Mouse (Mus musculus) forebrain, embryonic 13.5 days (tissue): ENCODE measurements around the gene Phf19. TPM values are rescaled to one million over a fixed set of nuclear protein-coding genes. Genes with fewer than 3 reads are reported as not detected.

Experiments used
- ATAC-seq: fragments of 200-750 bp; cut with Nextera tagmentation; 2 replicates; pipeline ENCODE4 v1.8.0; 2017
- H3K27ac ChIP-seq: fragments of 300-500 bp; sonication (generic); 2 replicates; pipeline ENCODE4 v1.5.1; 2015; ENCODE audit warnings: inconsistent platforms, mild to moderate bottlenecking, moderate library complexity
- H3K27me3 ChIP-seq: fragments of 300-500 bp; sonication (generic); 2 replicates; pipeline ENCODE4 v1.6.1; 2015; ENCODE audit warnings: mild to moderate bottlenecking, inconsistent platforms
- H3K36me3 ChIP-seq: fragments of 300-500 bp; sonication (generic); 2 replicates; pipeline ENCODE4 v1.6.1; 2015; ENCODE audit warnings: mild to moderate bottlenecking, inconsistent platforms; ENCODE audit not compliant: poor library complexity, severe bottlenecking
- H3K4me1 ChIP-seq: fragments of 300-500 bp; sonication (generic); 2 replicates; pipeline ENCODE4 v1.6.1; 2015; ENCODE audit warnings: inconsistent platforms
- H3K4me2 ChIP-seq: fragments of 300-500 bp; sonication (generic); 2 replicates; pipeline ENCODE4 v1.6.1; 2015; ENCODE audit warnings: inconsistent platforms, mild to moderate bottlenecking, moderate library complexity
- H3K4me3 ChIP-seq: fragments of 300-500 bp; sonication (generic); 2 replicates; pipeline ENCODE4 v1.5.1; 2015; ENCODE audit warnings: mild to moderate bottlenecking, inconsistent platforms
- H3K9ac ChIP-seq: fragments of 300-500 bp; sonication (generic); 2 replicates; pipeline ENCODE4 v1.6.1; 2015; ENCODE audit warnings: mild to moderate bottlenecking, inconsistent platforms
- H3K9me3 ChIP-seq: fragments of 300-500 bp; sonication (generic); replicated peaks from 2 replicates; pipeline ENCODE4 v1.6.1; 2016; ENCODE audit warnings: inconsistent platforms
- WGBS: fragments of 180-500 bp; shearing (Covaris S2); methylation state at CpG from one replicate; pipeline ENCODE4 v1.1.7; 2015; 5-methylcytosine and 5-hydroxymethylcytosine counted together
- polyA plus RNA-seq: library from polyadenylated mRNA; unstranded; fragments of >200 nt; fragmentation: Nextera tagmentation; extraction: Ambion mirVana; gene quantifications from 2 replicates; pipeline ENCODE4 v1.2.1, GENCODE M21; 2015

Phf19 gene
- polyA plus RNA-seq, 1 experiment from 2014 or later = 4.5 TPM

GRCm38 (mm10) chr2:34927320-34927719, 13.5 kb upstream of the Phf19 start:
- Histone ChIP-seq H3K36me3 (no peaks in the 10 kb centered on the region), H3K9ac (no peak overlapping the region), H3K9me3 (no peaks in the 10 kb centered on the region), H3K4me1 (no peaks in the 10 kb centered on the region), H3K4me3 (no peak overlapping the region), H3K27ac (no peak overlapping the region), H3K4me2 (no peak overlapping the region), H3K27me3 (no peaks in the 10 kb centered on the region)
- 82% methylated on average over 5 of the region's 5 CpGs for WGBS
- ATAC-seq = no peak

GRCm38 (mm10) chr2:34922729-34923128, 8.9 kb upstream of the Phf19 start:
- H3K4me1 ChIP-seq = no peaks in the 10 kb centered on the region
- no peaks in the 10 kb centered on the region for H3K36me3 ChIP-seq
- H3K9me3 ChIP-seq = no peaks in the 10 kb centered on the region
- no peaks in the 10 kb centered on the region for H3K27me3 ChIP-seq
- no peak for ATAC-seq
- H3K9ac ChIP-seq = no peak overlapping the region
- no peak overlapping the region for H3K4me2 ChIP-seq
- no peak overlapping the region for H3K4me3 ChIP-seq
- WGBS = 16% methylated on average over 2 of the region's 2 CpGs
- H3K27ac ChIP-seq = no peak overlapping the region

- Histone ChIP-seq H3K27me3 (peaks cover 3% of the 10 kb centered on the region), H3K36me3 (no peaks in the 10 kb centered on the region), H3K4me3 (no peak overlapping the region), H3K4me2 (no peak overlapping the region), H3K27ac (no peak overlapping the region), H3K9me3 (no peaks in the 10 kb centered on the region), H3K4me1 (no peaks in the 10 kb centered on the region), H3K9ac (no peak overlapping the region)
- 55% methylated on average over 2 of the region's 2 CpGs for WGBS
- no peak for ATAC-seq
Measured at GRCm38 (mm10) chr2:34920144-34920543, 6.3 kb upstream of the Phf19 start.

GRCm38 (mm10) chr2:34915103-34915502, 1.3 kb upstream of the Phf19 start:
- Histone ChIP-seq H3K27ac (no peak overlapping the region), H3K4me3 (no peak overlapping the region), H3K4me1 (peaks cover 25% of the 10 kb centered on the region), H3K9me3 (no peaks in the 10 kb centered on the region), H3K4me2 (peak overlapping the region; percentile 82; the same call in 1 of the 2 replicates), H3K27me3 (peaks cover 38% of the 10 kb centered on the region), H3K9ac (no peak overlapping the region), H3K36me3 (no peaks in the 10 kb centered on the region)
- no peak for ATAC-seq
- WGBS = 42% methylated on average over 2 of the region's 2 CpGs

- no peak overlapping the region for H3K9ac ChIP-seq
Measured at GRCm38 (mm10) chr2:34914823-34915082, 927 bp upstream of the Phf19 start.

GRCm38 (mm10) chr2:34914069-34914822, 420 bp upstream of the Phf19 start:
- Histone ChIP-seq H3K27me3 (peaks cover 38% of the 10 kb centered on the region), H3K4me3 (peak overlapping the region; percentile 59), H3K9ac (peak overlapping the region; percentile 63), H3K4me1 (peaks cover 25% of the 10 kb centered on the region), H3K27ac (no peak overlapping the region), H3K4me2 (peak overlapping the region; percentile 82), H3K36me3 (no peaks in the 10 kb centered on the region; the same call in 1 of the 2 replicates), H3K9me3 (no peaks in the 10 kb centered on the region)
- WGBS = 4% methylated on average over 29 of the region's 50 CpGs
- ATAC-seq = peak; percentile 69

More at GRCm38 (mm10) chr2:34914823-34915082, 927 bp upstream of the Phf19 start:
- Histone ChIP-seq H3K27ac (no peak overlapping the region), H3K27me3 (peaks cover 38% of the 10 kb centered on the region), H3K4me1 (peaks cover 25% of the 10 kb centered on the region), H3K36me3 (no peaks in the 10 kb centered on the region; the same call in 1 of the 2 replicates), H3K9me3 (no peaks in the 10 kb centered on the region), H3K4me3 (no peak overlapping the region), H3K4me2 (peak overlapping the region; percentile 82)
- WGBS = 19% methylated on average over 2 of the region's 2 CpGs
- ATAC-seq = no peak

- Histone ChIP-seq H3K36me3 (no peaks in the 10 kb centered on the region; the same call in 1 of the 2 replicates), H3K4me2 (peak overlapping the region; percentile 82), H3K9ac (peak overlapping the region; percentile 63; the same call in 1 of the 2 replicates), H3K27me3 (peaks cover 38% of the 10 kb centered on the region), H3K27ac (no peak overlapping the region), H3K9me3 (no peaks in the 10 kb centered on the region), H3K4me1 (peaks cover 25% of the 10 kb centered on the region), H3K4me3 (peak overlapping the region; percentile 59)
- WGBS = 36% methylated on average over 7 of the region's 7 CpGs
- ATAC-seq = no peak
Measured at GRCm38 (mm10) chr2:34912613-34913012, 1.2 kb downstream of the Phf19 start.

GRCm38 (mm10) chr2:34911871-34912270, 2.0 kb downstream of the Phf19 start:
- Histone ChIP-seq H3K9ac (no peak overlapping the region), H3K4me1 (peaks cover 25% of the 10 kb centered on the region), H3K36me3 (no peaks in the 10 kb centered on the region; the same call in 1 of the 2 replicates), H3K27me3 (peaks cover 38% of the 10 kb centered on the region), H3K4me3 (no peak overlapping the region), H3K4me2 (no peak overlapping the region), H3K27ac (no peak overlapping the region), H3K9me3 (no peaks in the 10 kb centered on the region)
- ATAC-seq = no peak
- 85% methylated on average over 5 of the region's 5 CpGs for WGBS

GRCm38 (mm10) chr2:34909719-34910118, 4.1 kb downstream of the Phf19 start:
- Histone ChIP-seq H3K4me2 (no peak overlapping the region), H3K27me3 (peaks cover 31% of the 10 kb centered on the region), H3K36me3 (no peaks in the 10 kb centered on the region; the same call in 1 of the 2 replicates), H3K4me3 (no peak overlapping the region), H3K9ac (no peak overlapping the region), H3K4me1 (peaks cover 25% of the 10 kb centered on the region), H3K27ac (no peak overlapping the region), H3K9me3 (no peaks in the 10 kb centered on the region)
- WGBS = 94% methylated on average over 4 of the region's 4 CpGs
- no peak for ATAC-seq

GRCm38 (mm10) chr2:34906861-34907604, 6.8 kb downstream of the Phf19 start:
- H3K36me3 ChIP-seq = peaks cover 6% of the 10 kb centered on the region; the same call in 1 of the 2 replicates
- H3K4me1 ChIP-seq = peaks cover 12% of the 10 kb centered on the region
- no peak overlapping the region for H3K4me3 ChIP-seq
- no peak overlapping the region for H3K4me2 ChIP-seq
- H3K27me3 ChIP-seq = 0 out of 2 replicates have a peak, but pooled peaks cover 10% of the 10 kb centered on the region
- no peak for ATAC-seq
- WGBS = 58% methylated on average over 12 of the region's 12 CpGs
- no peaks in the 10 kb centered on the region for H3K9me3 ChIP-seq
- H3K27ac ChIP-seq = no peak overlapping the region
- no peak overlapping the region for H3K9ac ChIP-seq

GRCm38 (mm10) chr2:34906426-34906825, 7.4 kb downstream of the Phf19 start:
- no peak overlapping the region for H3K4me3 ChIP-seq
- 80% methylated on average over 6 of the region's 6 CpGs for WGBS
- 0 out of 2 replicates have a peak, but pooled peaks cover 4% of the 10 kb centered on the region for H3K27me3 ChIP-seq
- no peaks in the 10 kb centered on the region for H3K9me3 ChIP-seq
- H3K27ac ChIP-seq = no peak overlapping the region
- peaks cover 10% of the 10 kb centered on the region; the same call in 1 of the 2 replicates for H3K36me3 ChIP-seq
- H3K9ac ChIP-seq = no peak overlapping the region
- no peak overlapping the region for H3K4me2 ChIP-seq
- H3K4me1 ChIP-seq = peaks cover 12% of the 10 kb centered on the region
- ATAC-seq = no peak

- Histone ChIP-seq H3K27ac (peak overlapping the region; percentile 67), H3K4me2 (peak overlapping the region; percentile 60), H3K4me3 (peak overlapping the region; percentile 33), H3K27me3 (no peaks in the 10 kb centered on the region), H3K9me3 (no peaks in the 10 kb centered on the region), H3K4me1 (peaks cover 12% of the 10 kb centered on the region), H3K36me3 (peaks cover 10% of the 10 kb centered on the region; the same call in 1 of the 2 replicates), H3K9ac (peak overlapping the region; percentile 47)
- peak; percentile 97 for ATAC-seq
- under 1% methylated on average over 34 of the region's 34 CpGs for WGBS
Measured at GRCm38 (mm10) chr2:34904849-34905542, 8.8 kb downstream of the Phf19 start.
